Mouse (Mus musculus) myocyte (in vitro differentiated cells): ENCODE measurements around the gene Saxo1. TPM values are rescaled to one million over a fixed set of nuclear protein-coding genes. Genes with fewer than 3 reads are reported as not detected.

Experiments used
- H3K27me3 ChIP-seq: one replicate; pipeline ENCODE4 v1.6.1; 2011; ENCODE audit not compliant: control insufficient read depth, insufficient read depth, insufficient read length
- H3K36me3 ChIP-seq: one replicate; pipeline ENCODE4 v1.6.1; 2011; ENCODE audit not compliant: control insufficient read depth, insufficient read depth
- H3K4me2 ChIP-seq: one replicate; pipeline ENCODE4 v1.6.1; 2011; ENCODE audit warnings: low read depth, control low read depth
- H3K4me3 ChIP-seq: one replicate; pipeline ENCODE4 v1.5.1; 2011; ENCODE audit warnings: mild to moderate bottlenecking, control low read depth, moderate library complexity
- H3K79me2 ChIP-seq: one replicate; pipeline ENCODE4 v1.6.1; 2011; ENCODE audit not compliant: control insufficient read depth, insufficient read depth
- H3ac ChIP-seq: one replicate; pipeline ENCODE4 v1.6.1; 2011; ENCODE audit not compliant: control insufficient read depth, insufficient read length
- CEBPB ChIP-seq: IDR thresholded peaks from 2 replicates; pipeline ENCODE4 v1.6.1; 2011; ENCODE audit warnings: mild to moderate bottlenecking, moderate library complexity; ENCODE audit not compliant: poor library complexity, insufficient read depth, severe bottlenecking
- E2F4 ChIP-seq: IDR thresholded peaks from one replicate; pipeline ENCODE4 v1.6.1; 2011; ENCODE audit warnings: mild to moderate bottlenecking, control low read depth, moderate library complexity; ENCODE audit not compliant: insufficient read depth
- MAX ChIP-seq: IDR thresholded peaks from one replicate; pipeline ENCODE4 v1.6.1; 2011; ENCODE audit warnings: low read depth, mild to moderate bottlenecking, control low read depth
- MYOD1 ChIP-seq, 3 experiments: IDR thresholded peaks; one replicate each; pipeline ENCODE4 v1.6.1; 2011; ENCODE audit warnings: control low read depth in 2 of 3, low read depth in 2 of 3, mild to moderate bottlenecking in 2 of 3, moderate library complexity in 1 of 3; ENCODE audit not compliant: insufficient read length in 2 of 3, control insufficient read depth in 1 of 3
- MYOG ChIP-seq, 3 experiments: IDR thresholded peaks; one replicate each; pipeline ENCODE4 v1.6.1; 2011; ENCODE audit warnings: control low read depth in 2 of 3, low read depth in 2 of 3, mild to moderate bottlenecking in 2 of 3; ENCODE audit not compliant: insufficient read length in 2 of 3, control insufficient read depth in 1 of 3, insufficient read depth in 1 of 3
- POLR2A ChIP-seq: IDR thresholded peaks from one replicate; pipeline ENCODE4 v1.6.1; 2011; ENCODE audit warnings: low read depth, mild to moderate bottlenecking, control low read depth, moderate library complexity; ENCODE audit not compliant: insufficient read length
- POLR2AphosphoS2 ChIP-seq: IDR thresholded peaks from one replicate; pipeline ENCODE4 v1.6.1; 2011; ENCODE audit warnings: low read depth, control low read depth; ENCODE audit not compliant: insufficient read length
- REST ChIP-seq: IDR thresholded peaks from one replicate; pipeline ENCODE4 v1.6.1; 2011; ENCODE audit warnings: mild to moderate bottlenecking, control low read depth, moderate library complexity; ENCODE audit not compliant: insufficient read depth, insufficient read length
- SRF ChIP-seq: IDR thresholded peaks from one replicate; pipeline ENCODE4 v1.6.1; 2011; ENCODE audit warnings: low read depth; ENCODE audit not compliant: control insufficient read depth, insufficient read length
- TCF12 ChIP-seq: IDR thresholded peaks from one replicate; pipeline ENCODE4 v1.6.1; 2011; ENCODE audit warnings: mild to moderate bottlenecking, control low read depth; ENCODE audit not compliant: poor library complexity, insufficient read depth, severe bottlenecking
- TCF3 ChIP-seq: IDR thresholded peaks from one replicate; pipeline ENCODE4 v1.6.1; 2011; ENCODE audit warnings: low read depth, control low read depth; ENCODE audit not compliant: insufficient read length
- USF1 ChIP-seq: IDR thresholded peaks from one replicate; pipeline ENCODE4 v1.6.1; 2011; ENCODE audit warnings: low read depth, mild to moderate bottlenecking, control low read depth, moderate library complexity
- polyA plus RNA-seq: library from polyadenylated mRNA; unstranded; fragments of >200 nt; fragmentation: generic; extraction: Trizol; gene quantifications from one replicate; pipeline ENCODE4 v1.2.1, GENCODE M21; 2012; ENCODE audit warnings: missing spikeins

The Saxo1 gene
- polyA plus RNA-seq, 1 experiment, result not detected

DNA sequence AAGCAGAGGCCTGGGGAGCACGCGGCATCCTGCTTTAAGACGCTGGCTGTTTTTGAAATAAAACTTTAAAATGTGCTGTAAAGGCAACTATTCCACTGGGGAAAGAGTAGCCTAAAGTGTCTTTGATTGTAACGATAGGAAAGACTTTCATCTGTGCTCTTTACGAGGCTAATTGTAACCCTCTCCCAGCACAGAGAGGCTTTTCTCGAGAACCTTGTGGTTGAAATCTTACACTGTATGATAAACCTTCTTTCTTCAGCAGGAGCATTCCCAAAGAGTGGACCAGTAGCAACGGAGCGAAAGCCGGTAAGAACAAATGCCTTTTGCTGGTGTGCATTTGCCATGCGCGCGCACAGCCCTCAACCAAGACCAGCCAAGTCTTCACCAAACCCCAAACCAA, 37.4 kb downstream of the Saxo1 start:
- Histone ChIP-seq H3K4me2 (no peak overlapping the region), H3K79me2 (no peaks in the 10 kb centered on the region)

GRCm38 (mm10) chr4:86519953-86520352, 38.2 kb downstream of the Saxo1 start:
- Histone ChIP-seq H3K79me2 (no peaks in the 10 kb centered on the region), H3K36me3 (no peaks in the 10 kb centered on the region), H3K4me2 (no peak overlapping the region), H3K27me3 (peaks cover 8% of the 10 kb centered on the region), H3K4me3 (no peak overlapping the region), H3ac (no peak overlapping the region)
- TF ChIP-seq E2F4 (no peak), MYOD1 (IDR thresholded peaks at IDR 0.05; ENCODE audit: control insufficient read depth in 1 of 3, insufficient read length in 2 of 3, low read depth in 2 of 3) (no peak), POLR2A (no peak), SRF (no peak)

More for the DNA sequence above, 37.4 kb downstream of the Saxo1 start:
- H3K4me3 ChIP-seq, result no peak overlapping the region
- no peak overlapping the region for H3ac ChIP-seq
- TF ChIP-seq REST (no peak), MAX (no peak), MYOG (IDR thresholded peaks at IDR 0.05; ENCODE audit: control insufficient read depth in 1 of 3, insufficient read depth in 1 of 3, insufficient read length in 2 of 3, low read depth in 2 of 3) (no peak), E2F4 (no peak)
- peaks cover 14% of the 10 kb centered on the region for H3K27me3 ChIP-seq
- H3K36me3 ChIP-seq, result no peaks in the 10 kb centered on the region

GRCm38 (mm10) chr4:86504656-86505055, 53.5 kb downstream of the Saxo1 start:
- no peak overlapping the region for H3K4me3 ChIP-seq
- H3K27me3 ChIP-seq, result no peaks in the 10 kb centered on the region
- H3K36me3 ChIP-seq, result no peaks in the 10 kb centered on the region
- TF ChIP-seq REST (no peak), MAX (no peak), POLR2A (no peak), SRF (no peak), TCF3 (no peak), USF1 (no peak), POLR2AphosphoS2 (no peak), TCF12 (no peak), MYOG (IDR thresholded peaks at IDR 0.05; ENCODE audit: control insufficient read depth in 1 of 3, insufficient read depth in 1 of 3, insufficient read length in 2 of 3, low read depth in 2 of 3) (no peak)
- H3ac ChIP-seq, result no peak overlapping the region
- H3K4me2 ChIP-seq, result no peak overlapping the region
- no peaks in the 10 kb centered on the region for H3K79me2 ChIP-seq

GRCm38 (mm10) chr4:86499561-86499960, 58.6 kb downstream of the Saxo1 start:
- Histone ChIP-seq H3K79me2 (no peaks in the 10 kb centered on the region), H3K4me2 (no peak overlapping the region), H3K4me3 (no peak overlapping the region), H3ac (no peak overlapping the region), H3K36me3 (no peaks in the 10 kb centered on the region), H3K27me3 (no peaks in the 10 kb centered on the region)
- TF ChIP-seq POLR2AphosphoS2 (no peak), CEBPB (no peak), POLR2A (no peak), SRF (no peak), TCF12 (no peak), MYOD1 (IDR thresholded peaks at IDR 0.05; ENCODE audit: control insufficient read depth in 1 of 3, insufficient read length in 2 of 3, low read depth in 2 of 3) (no peak), TCF3 (no peak), MAX (no peak), E2F4 (no peak), REST (no peak), USF1 (no peak), MYOG (IDR thresholded peaks at IDR 0.05; ENCODE audit: control insufficient read depth in 1 of 3, insufficient read depth in 1 of 3, insufficient read length in 2 of 3, low read depth in 2 of 3) (no peak)

GRCm38 (mm10) chr4:86498754-86499153, 59.4 kb downstream of the Saxo1 start:
- TF ChIP-seq USF1 (no peak), E2F4 (no peak), POLR2A (no peak), TCF12 (no peak), MYOD1 (IDR thresholded peaks at IDR 0.05; ENCODE audit: control insufficient read depth in 1 of 3, insufficient read length in 2 of 3, low read depth in 2 of 3) (no peak), POLR2AphosphoS2 (no peak), TCF3 (no peak), SRF (no peak), MYOG (IDR thresholded peaks at IDR 0.05; ENCODE audit: control insufficient read depth in 1 of 3, insufficient read depth in 1 of 3, insufficient read length in 2 of 3, low read depth in 2 of 3) (no peak), REST (no peak)
- Histone ChIP-seq H3K4me3 (no peak overlapping the region), H3K4me2 (no peak overlapping the region), H3K79me2 (no peaks in the 10 kb centered on the region), H3K27me3 (no peaks in the 10 kb centered on the region), H3K36me3 (no peaks in the 10 kb centered on the region), H3ac (no peak overlapping the region)
